Mouse (Mus musculus): Measurements from ENCODE around the gene Dmc1. TPM values are rescaled to one million over a fixed set of nuclear protein-coding genes. Genes with fewer than 3 reads are reported as not detected.
A peak's percentile ranks its signal among the peaks of the same experiment; 100 is the strongest.

Dmc1 gene
- total RNA-seq (2021): under 1 TPM in 1 of 2 experiments, not detected in 1; 0.73 TPM
- long read RNA-seq, experiment 1: 0 reads
- long read RNA-seq, experiment 2: 0 reads

GRCm38 (mm10) chr15:79604990-79605665 is at the start of gene Dmc1:
Gene Dmc1, minus strand, starts transcription at chr15:79605109.
- DNase-seq: peak; percentile 51 to 62
- intact Hi-C loops (cut with DNase I): loop anchor here (5.0 kb wide), 2 partner anchors 133 to 383 kb away; no protein-coding TSS in a partner anchor

DNA sequence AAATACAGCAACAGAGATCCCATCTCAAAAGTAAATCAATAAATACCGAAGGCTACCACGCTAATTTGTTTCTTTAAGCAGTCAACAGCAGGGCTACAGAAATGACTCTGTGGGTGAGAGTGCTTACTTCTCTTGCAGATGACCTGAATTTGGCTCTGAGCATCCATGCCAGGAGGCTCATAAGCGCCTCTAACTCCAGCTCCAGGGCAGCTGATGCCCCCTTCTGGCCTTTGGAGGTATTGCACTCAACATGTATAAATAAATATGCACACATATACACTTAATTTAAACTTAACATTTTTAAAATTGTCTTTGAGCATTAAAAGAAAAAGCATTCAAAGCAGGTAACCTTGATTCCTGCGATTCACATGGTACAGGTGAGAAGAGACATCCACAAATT is 46.6 kb upstream of the Dmc1 start:
- intact Hi-C loops (cut with DNase I): loop anchor here (5.0 kb wide), 1 partner anchor 424 kb away; the partner anchor contains the start of genes Gm49486 and Pick1
- DNase-seq: no peak

DNA sequence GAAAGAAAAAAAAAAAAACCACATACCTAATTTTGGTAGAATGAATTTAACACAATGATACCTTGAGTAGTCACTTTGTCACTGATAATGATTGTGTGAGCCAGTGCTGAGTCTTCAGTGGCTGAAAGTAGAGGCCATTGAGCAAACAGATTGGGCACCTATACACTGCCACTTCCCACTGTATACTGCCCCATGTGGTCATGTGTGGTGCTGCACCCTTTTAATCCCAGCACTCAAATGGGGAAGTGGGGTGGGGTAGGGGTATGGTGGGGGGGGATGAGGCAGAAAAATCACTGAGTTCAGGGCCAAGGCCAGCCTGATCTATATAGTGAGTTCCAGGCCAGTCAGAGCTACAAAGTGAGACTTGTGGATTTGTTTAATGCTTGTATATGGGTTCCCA is 45.7 kb upstream of the Dmc1 start:
- DNase-seq: peak in 1 of 2 experiments; percentile 44
- intact Hi-C loops (cut with DNase I): loop anchor here (5.0 kb wide), 1 partner anchor 423 kb away; the partner anchor contains the start of genes Gm49486 and Pick1

DNA sequence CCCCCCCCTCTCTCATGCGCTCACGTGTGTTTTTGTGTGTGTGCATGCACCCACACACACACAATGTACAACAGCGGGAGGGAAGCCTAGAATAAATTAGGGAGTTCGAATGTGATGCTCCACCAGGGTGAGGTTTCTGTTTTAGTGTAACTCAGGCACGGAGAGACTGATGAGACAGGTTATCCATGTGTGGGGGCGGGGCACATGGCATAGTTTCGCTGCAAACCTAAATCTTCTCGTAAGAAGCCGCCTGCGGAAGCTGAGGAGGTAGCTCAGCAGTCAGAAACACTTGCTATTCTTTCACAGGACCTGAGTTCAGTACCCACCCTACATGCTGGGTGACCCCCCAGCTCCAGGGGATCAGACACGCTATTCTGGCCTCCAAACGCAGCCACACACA is 43.2 kb upstream of the Dmc1 start:
- no peak for DNase-seq
- intact Hi-C loops (cut with DNase I): no loop called here

DNA sequence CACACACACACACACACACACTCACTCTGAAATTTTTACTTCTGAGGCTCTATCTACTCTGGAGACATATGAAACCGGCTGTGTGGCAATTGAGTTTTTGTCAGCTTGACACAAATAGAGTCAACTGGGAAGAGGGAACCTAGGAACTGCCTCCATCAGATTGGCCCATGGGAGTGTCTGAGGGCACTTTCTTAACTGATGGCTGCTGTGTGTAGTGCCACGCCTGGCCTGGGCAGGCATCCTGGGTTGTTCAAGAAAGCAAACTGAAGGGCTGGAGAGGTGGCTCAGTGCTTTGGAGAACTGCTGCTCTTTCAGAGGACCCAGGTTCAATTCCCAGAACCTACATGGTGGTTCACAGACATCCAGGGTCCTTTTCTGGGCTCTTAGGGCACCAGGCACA is 40.6 kb upstream of the Dmc1 start:
- DNase-seq: no peak
- intact Hi-C loops (cut with DNase I): no loop called here

- DNase-seq: no peak
- intact Hi-C loops (cut with DNase I): no loop called here
These were observed 36.4 kb upstream of the Dmc1 start for GRCm38 (mm10) chr15:79641135-79641817.

GRCm38 (mm10) chr15:79630471-79630870 is 25.6 kb upstream of the Dmc1 start:
- intact Hi-C loops (cut with DNase I): no loop called here
- no peak for DNase-seq

DNA sequence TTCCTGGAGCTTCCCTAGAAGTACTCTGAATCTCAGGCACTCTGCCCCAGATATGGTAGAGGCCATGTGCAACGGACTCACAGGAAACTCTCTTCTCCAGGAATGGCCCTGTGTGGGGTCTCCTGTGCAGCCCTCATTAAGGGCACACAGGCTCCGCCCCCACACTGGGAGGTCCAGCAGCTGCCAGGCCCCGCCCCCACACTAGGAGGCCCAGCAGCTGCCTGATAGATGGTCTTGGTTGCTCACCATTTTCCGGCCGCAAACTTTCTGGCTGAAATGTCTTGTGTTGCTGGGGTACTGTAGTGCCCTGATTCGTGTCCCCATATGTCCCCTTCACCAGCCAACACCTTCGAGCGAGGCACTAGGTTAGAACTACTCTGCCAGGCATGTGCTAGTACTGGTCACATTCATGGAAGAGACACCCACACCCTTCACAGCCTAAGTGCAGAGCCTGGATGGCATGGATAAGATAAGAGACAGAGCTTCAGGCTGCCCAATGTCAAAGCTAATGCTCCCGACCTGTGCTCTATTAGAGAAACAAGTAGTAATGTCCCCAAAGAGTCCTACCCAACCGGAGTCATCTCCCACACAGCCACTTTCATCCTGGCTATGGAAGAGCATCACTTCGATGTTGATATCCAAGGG is 15.0 kb upstream of the Dmc1 start:
- intact Hi-C loops (cut with DNase I): no loop called here

DNA sequence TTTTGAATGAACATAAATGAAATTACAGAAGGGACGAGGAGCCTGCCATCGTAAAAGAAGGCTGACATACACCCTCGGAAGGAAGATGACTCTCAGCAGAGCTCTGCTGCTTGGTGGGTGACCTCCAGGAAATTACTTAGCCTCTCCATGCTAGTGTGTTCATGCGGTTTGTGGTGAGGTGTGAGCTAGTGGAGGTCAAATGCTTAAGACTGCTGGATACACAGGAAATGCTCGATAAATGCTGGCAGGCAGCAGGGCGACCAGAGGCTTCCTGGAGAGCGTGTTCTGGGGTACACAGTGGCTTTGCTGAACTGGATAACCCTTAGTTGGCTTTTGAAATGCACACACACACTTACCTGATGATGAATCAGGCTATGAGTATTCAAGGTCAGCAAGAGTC is 13.5 kb upstream of the Dmc1 start:
- no peak for DNase-seq
- intact Hi-C loops (cut with DNase I): no loop called here

More for the DNA sequence above, 15.0 kb upstream of the Dmc1 start:
- DNase-seq: no peak

GRCm38 (mm10) chr15:79617135-79617534 is 12.2 kb upstream of the Dmc1 start:
- no peak for DNase-seq
- intact Hi-C loops (cut with DNase I): no loop called here

DNA sequence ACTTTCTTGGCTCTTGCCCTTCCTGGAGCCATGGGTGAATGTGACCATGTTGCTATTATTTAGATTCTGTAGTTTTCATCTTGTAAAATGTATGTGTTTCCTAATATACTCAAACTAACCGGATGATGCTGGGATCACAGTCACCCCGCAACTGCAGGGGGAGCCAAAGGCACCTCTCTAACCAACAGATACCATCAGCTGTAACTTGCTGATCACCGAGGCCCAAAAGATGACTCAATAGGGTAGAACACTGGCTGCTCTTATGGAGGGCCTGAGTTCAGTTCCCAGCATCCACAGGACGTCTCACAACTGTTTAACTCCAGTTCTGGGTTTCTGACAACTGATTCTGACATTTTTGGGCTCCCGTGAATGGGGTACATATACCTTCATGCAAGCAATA is 11.8 kb upstream of the Dmc1 start:
- DNase-seq: no peak
- intact Hi-C loops (cut with DNase I): no loop called here

- DNase-seq: no peak
- intact Hi-C loops (cut with DNase I): no loop called here
These were observed 10.6 kb upstream of the Dmc1 start for GRCm38 (mm10) chr15:79615501-79615900.

DNA sequence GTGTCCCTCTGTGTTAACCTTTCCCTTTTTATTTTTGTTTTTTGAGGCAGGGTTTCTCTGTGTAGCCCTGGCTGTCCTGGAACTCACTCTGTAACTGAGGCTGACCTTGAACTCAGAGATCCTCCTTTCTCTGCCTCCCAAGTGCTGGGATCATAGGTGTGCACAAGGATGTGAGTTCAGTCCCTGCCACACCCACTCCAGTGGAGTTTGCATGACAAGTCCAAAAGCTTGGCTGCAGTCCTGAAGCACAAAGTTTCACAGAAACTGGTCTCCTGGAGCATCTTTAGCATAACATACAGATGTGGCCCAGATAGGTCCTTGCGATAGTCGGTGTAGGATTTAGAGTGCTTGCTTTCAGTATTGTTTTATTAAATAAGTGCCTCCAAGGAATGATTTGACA is 4.3 kb upstream of the Dmc1 start:
- intact Hi-C loops (cut with DNase I): loop anchor here (5.0 kb wide), 2 partner anchors 137 to 387 kb away; no protein-coding TSS in a partner anchor
- no peak for DNase-seq

- intact Hi-C loops (cut with DNase I): loop anchor here (5.0 kb wide), 2 partner anchors 136 to 386 kb away; no protein-coding TSS in a partner anchor
- no peak for DNase-seq
These were observed 3.3 kb upstream of the Dmc1 start for GRCm38 (mm10) chr15:79608214-79608613.

DNA sequence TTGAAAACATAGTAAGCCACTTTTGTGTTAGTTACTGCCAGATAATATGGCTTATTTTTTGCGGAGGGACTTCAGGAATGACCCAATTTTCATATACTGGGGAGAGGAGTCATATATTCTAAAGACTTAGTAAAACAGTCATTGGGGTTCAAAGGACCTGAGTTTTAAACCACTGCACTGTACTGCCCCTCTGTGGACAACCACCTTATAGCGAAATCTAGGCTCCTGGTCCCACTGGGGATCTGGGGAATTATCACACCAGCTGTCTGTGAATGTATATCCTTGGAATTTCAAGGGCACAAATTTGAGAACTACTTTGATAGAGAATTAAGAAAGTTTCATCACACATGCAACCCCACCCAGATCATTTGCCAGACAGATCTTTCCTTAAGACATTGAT is 2.8 kb upstream of the Dmc1 start:
- intact Hi-C loops (cut with DNase I): loop anchor here (5.0 kb wide), 2 partner anchors 135 to 385 kb away; no protein-coding TSS in a partner anchor
- peak in 1 of 2 experiments; percentile 25 for DNase-seq

- intact Hi-C loops (cut with DNase I): loop anchor here (5.0 kb wide), 2 partner anchors 134 to 384 kb away; no protein-coding TSS in a partner anchor
- DNase-seq: no peak
These were observed 1.3 kb upstream of the Dmc1 start for GRCm38 (mm10) chr15:79606161-79606560.

- no peak for DNase-seq
- intact Hi-C loops (cut with DNase I): no loop called here
These were observed 4.7 kb downstream of the Dmc1 start for GRCm38 (mm10) chr15:79600176-79600575.

DNA sequence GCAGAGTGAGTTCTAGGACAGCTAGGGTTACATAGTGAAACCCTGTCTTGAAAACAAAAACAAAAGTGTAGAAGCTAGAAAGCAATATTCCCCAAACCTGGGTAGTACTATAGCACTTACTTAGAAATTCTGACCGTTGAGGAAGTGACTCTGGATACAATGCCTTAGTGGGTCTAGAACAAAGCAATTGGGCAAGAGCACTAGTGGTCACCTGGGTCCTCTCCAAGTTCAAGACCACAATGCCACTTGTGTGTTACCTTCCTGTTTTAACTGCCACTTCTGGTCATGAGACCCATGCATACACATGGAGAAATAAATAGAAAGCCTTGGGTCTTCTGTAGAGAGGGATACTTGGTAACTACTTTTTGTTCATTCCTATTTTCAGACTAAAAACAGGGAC is 6.2 kb downstream of the Dmc1 start:
- no peak for DNase-seq
- intact Hi-C loops (cut with DNase I): no loop called here

DNA sequence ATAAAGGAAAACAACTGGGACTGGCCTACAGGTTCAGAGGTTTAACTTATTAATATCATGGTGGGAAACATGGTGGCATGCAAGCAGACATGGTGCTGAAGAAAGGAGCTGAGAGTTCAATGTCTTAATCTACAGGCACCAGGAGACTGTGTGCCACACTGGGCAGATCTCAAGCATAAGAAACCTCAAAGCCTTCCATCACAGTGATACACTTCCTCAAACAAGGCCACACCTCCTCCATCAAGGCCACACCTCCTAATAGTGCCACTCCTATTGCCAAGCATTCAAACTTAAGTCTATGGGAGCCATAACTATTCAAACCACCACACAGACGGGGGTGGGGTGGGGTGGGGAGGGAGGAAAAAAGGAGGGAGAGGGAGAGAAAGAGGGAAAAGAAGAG is 23.3 kb downstream of the Dmc1 start:
- intact Hi-C loops (cut with DNase I): no loop called here
- DNase-seq: no peak

DNA sequence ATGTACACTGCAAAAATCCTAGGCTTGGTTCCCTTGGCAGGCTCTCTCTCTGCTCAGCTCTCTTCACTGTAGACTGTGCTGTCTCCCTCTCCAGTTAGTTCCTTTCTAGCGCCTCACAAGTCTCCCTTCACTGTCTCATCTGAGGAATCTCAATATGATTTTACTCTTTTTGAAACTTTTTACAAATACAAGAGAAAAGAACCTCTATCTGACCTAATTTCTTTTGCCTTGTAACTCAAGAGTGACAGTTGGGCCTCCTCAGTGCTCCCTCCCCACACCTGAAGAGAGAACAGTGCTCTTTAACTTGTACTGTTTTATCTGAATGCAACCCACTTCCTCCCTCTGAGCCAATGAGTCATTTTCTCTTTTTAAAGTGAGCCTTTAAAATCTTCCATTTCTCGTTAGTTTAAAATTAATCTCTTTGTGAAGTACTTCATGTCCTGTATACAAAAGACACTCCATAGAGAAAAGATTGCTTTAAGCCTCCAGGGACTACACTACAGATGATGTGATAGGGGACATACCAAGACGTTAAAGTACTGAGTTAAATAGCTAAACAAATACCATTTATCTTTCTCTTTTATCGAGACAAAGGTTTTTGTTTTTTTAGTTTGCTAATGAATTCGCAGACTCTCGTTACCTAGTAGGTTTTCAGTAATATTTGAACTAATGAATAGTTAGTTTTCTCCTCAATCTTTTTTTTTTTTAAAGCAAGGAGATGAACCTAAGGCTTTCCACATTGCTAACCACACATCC is 27.1 kb downstream of the Dmc1 start:
- DNase-seq: no peak
- intact Hi-C loops (cut with DNase I): no loop called here
